Mouse (Mus musculus) cerebellum, adult 11 months (tissue): ENCODE measurements around the gene Senp7.

Source experiments
- DNase-seq: peaks from one replicate; pipeline ENCODE4 v3.0.0; 2022

The Senp7 gene

GRCm38 (mm10) chr16:56139921-56140320, 91.8 kb downstream of the Senp7 start:
- DNase-seq, result no peak

GRCm38 (mm10) chr16:56144876-56145555, 96.9 kb downstream of the Senp7 start:
- no peak for DNase-seq

GRCm38 (mm10) chr16:56147679-56148078, 99.5 kb downstream of the Senp7 start:
- DNase-seq, result no peak

GRCm38 (mm10) chr16:56163466-56163865, 115.3 kb downstream of the Senp7 start:
- DNase-seq, result no peak

- DNase-seq, result no peak
Measured at GRCm38 (mm10) chr16:56170247-56170646, 122.1 kb downstream of the Senp7 start.

- no peak for DNase-seq
Measured at GRCm38 (mm10) chr16:56175867-56176581, 127.9 kb downstream of the Senp7 start.

GRCm38 (mm10) chr16:56186863-56187262, 138.7 kb downstream of the Senp7 start:
- no peak for DNase-seq

GRCm38 (mm10) chr16:56188198-56188597, 140.1 kb downstream of the Senp7 start:
- DNase-seq, result no peak

GRCm38 (mm10) chr16:56204051-56204450, 155.9 kb downstream of the Senp7 start, which contains the start of gene Impg2:
Gene Impg2 (plus strand): TSS chr16:56204313.
- DNase-seq, result no peak

GRCm38 (mm10) chr16:56212740-56213139, 164.6 kb downstream of the Senp7 start:
- no peak for DNase-seq

- no peak for DNase-seq
Measured at GRCm38 (mm10) chr16:56227686-56228085, 179.5 kb downstream of the Senp7 start.

GRCm38 (mm10) chr16:56229455-56229854, 181.3 kb downstream of the Senp7 start:
- no peak for DNase-seq

GRCm38 (mm10) chr16:56231300-56231699, 183.2 kb downstream of the Senp7 start:
- DNase-seq, result no peak

- DNase-seq, result peak; percentile 3
Measured at GRCm38 (mm10) chr16:56232736-56233135, 184.6 kb downstream of the Senp7 start.
